Mouse (Mus musculus) heart, embryonic 14.5 days (tissue): ENCODE results near the gene Mtmr2. TPM values are rescaled to one million over a fixed set of nuclear protein-coding genes. Genes with fewer than 3 reads are reported as not detected.
"Not testable (repeated sequence)": the region's sequence is repeated elsewhere in the genome, so short reads cannot be mapped to it uniquely, and the experiment has no call there.

ENCODE experiments used
- ATAC-seq: fragments of 200-750 bp; cut with Nextera tagmentation; 2 replicates; pipeline ENCODE4 v1.8.0; 2017; ENCODE audit warnings: low read depth, moderate TSS enrichment; ENCODE audit not compliant: insufficient number of reproducible peaks, insufficient read depth, low FRiP score
- H3K27ac ChIP-seq, 2 experiments: fragments of 200-500 bp in 1 of 2; fragments of 300-500 bp in 1 of 2; sonication (generic) in 1 of 2; replicated peaks in 1 of 2; 2 replicates each; pipeline ENCODE4 v1.5.1; 2012 to 2014; ENCODE audit warnings: low read depth in 2 of 2, low read length in 2 of 2, control low read depth in 1 of 2, mild to moderate bottlenecking in 1 of 2, mixed read lengths in 1 of 2; ENCODE audit not compliant: control insufficient read depth in 1 of 2, insufficient read depth in 1 of 2
- H3K27me3 ChIP-seq: fragments of 300-500 bp; sonication (generic); 2 replicates; pipeline ENCODE4 v1.6.1; 2014; ENCODE audit warnings: mild to moderate bottlenecking, low read length, control low read depth; ENCODE audit not compliant: control insufficient read depth, insufficient read depth
- H3K36me3 ChIP-seq: fragments of 300-500 bp; sonication (generic); 2 replicates; pipeline ENCODE4 v1.6.1; 2014; ENCODE audit warnings: mild to moderate bottlenecking, control low read depth, low read length, mixed read lengths; ENCODE audit not compliant: control insufficient read depth, insufficient read depth
- H3K4me1 ChIP-seq, 2 experiments: fragments of 200-500 bp in 1 of 2; fragments of 300-500 bp in 1 of 2; sonication (generic) in 1 of 2; 2 replicates each; pipeline ENCODE4 v1.6.1; 2012 to 2014; ENCODE audit warnings: low read length in 2 of 2, control low read depth in 1 of 2, mixed read lengths in 1 of 2; ENCODE audit not compliant: control insufficient read depth in 2 of 2, insufficient read depth in 2 of 2
- H3K4me2 ChIP-seq: fragments of 300-500 bp; sonication (generic); 2 replicates; pipeline ENCODE4 v1.6.1; 2014; ENCODE audit warnings: mild to moderate bottlenecking, low read length
- H3K4me3 ChIP-seq, 2 experiments: fragments of 200-500 bp in 1 of 2; fragments of 300-500 bp in 1 of 2; sonication (generic) in 1 of 2; 2 replicates each; pipeline ENCODE4 v1.5.1; 2012 to 2014; ENCODE audit warnings: low read length in 2 of 2, mild to moderate bottlenecking in 2 of 2, control low read depth in 1 of 2, low read depth in 1 of 2, moderate library complexity in 1 of 2; ENCODE audit not compliant: control insufficient read depth in 1 of 2, insufficient read depth in 1 of 2
- H3K9ac ChIP-seq: fragments of 300-500 bp; sonication (generic); 2 replicates; pipeline ENCODE4 v1.6.1; 2014; ENCODE audit warnings: mild to moderate bottlenecking, low read length
- H3K9me3 ChIP-seq: fragments of 300-500 bp; sonication (generic); 2 replicates; pipeline ENCODE4 v1.6.1; 2016; ENCODE audit warnings: low read length, control low read depth; ENCODE audit not compliant: control insufficient read depth
- WGBS: fragments of 180-500 bp; shearing (Covaris S2); extraction: QIAGEN DNeasy Blood & Tissue Kit; methylation state at CpG from one replicate; pipeline ENCODE4 v1.1.7; 2014; 5-methylcytosine and 5-hydroxymethylcytosine counted together
- polyA plus RNA-seq: library from polyadenylated mRNA; unstranded; fragments of >200 nt; fragmentation: Nextera tagmentation; extraction: Ambion mirVana; gene quantifications from 2 replicates; pipeline ENCODE4 v1.2.1, GENCODE M21; 2014

Gene Mtmr2
- polyA plus RNA-seq, 1 experiment from 2014 or later: 48.2 TPM

GRCm38 (mm10) chr9:13709436-13709835, 38.8 kb upstream of the Mtmr2 start:
- Histone ChIP-seq H3K4me2 (no peak overlapping the region), H3K4me1 (no peaks in the 10 kb centered on the region; a peak in 1 of 4 replicates), H3K36me3 (peaks cover 20% of the 10 kb centered on the region), H3K27ac (no peak overlapping the region), H3K9ac (no peak overlapping the region), H3K4me3 (no peak overlapping the region), H3K9me3 (no peaks in the 10 kb centered on the region), H3K27me3 (no peaks in the 10 kb centered on the region)
- no peak for ATAC-seq
- 83% methylated on average over 5 of the region's 5 CpGs for WGBS

GRCm38 (mm10) chr9:13715891-13716290, 32.3 kb upstream of the Mtmr2 start:
- H3K27ac ChIP-seq, ATAC-seq, H3K9ac ChIP-seq, H3K36me3 ChIP-seq, H3K27me3 ChIP-seq, H3K4me3 ChIP-seq, H3K9me3 ChIP-seq, H3K4me1 ChIP-seq: not testable (repeated sequence)
- peak overlapping the region; percentile 44; the same call in 1 of the 2 replicates for H3K4me2 ChIP-seq
- WGBS: 67% methylated on average over 2 of the region's 2 CpGs

DNA sequence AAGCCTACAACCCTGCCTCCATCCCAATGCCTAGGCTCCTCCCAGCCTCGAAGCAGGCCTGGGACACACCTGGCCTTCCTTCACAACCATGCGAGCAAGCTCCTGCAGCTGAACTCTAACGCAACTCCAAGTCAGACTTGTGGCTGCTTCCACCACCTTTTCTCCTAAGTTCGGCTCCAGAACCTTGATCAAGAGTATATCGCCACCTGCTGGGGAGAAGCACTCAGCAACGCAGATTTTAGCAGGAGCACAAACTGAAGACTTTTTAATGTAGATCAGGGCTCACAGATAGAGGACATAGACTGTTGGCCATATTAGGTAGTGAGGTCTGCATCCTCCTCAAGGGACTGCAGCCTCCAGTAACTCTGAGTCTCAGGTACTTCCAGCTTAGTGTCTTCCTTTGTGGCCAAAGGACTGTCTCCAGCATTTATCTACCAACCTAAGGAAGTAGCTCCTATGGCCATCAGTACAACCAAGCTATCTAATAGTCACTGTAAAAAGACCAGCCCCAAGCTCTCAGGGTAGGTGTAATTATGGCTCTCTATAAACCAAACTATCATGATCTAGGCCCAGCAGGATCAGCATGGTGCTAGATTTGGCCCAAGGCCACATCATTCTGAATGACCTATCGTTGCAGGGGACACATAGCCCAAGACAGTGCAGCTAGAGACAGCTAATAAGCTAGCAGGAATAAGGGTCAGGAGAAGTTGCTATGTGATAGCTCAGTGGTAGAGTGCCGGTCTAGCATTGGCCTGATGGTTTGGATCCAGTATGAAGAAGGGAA, 31.7 kb upstream of the Mtmr2 start:
- Histone ChIP-seq H3K27me3 (no peaks in the 10 kb centered on the region), H3K27ac (no peak overlapping the region), H3K9me3 (no peaks in the 10 kb centered on the region), H3K4me1 (peaks cover 4 to 5% of the 10 kb centered on the region in 2 experiments; a peak in 3 of 4 replicates), H3K4me2 (peak overlapping the region; percentile 44; the same call in 1 of the 2 replicates), H3K9ac (no peak overlapping the region; the same call in 1 of the 2 replicates), H3K36me3 (no peaks in the 10 kb centered on the region), H3K4me3 (no peak overlapping the region)
- WGBS: 24% methylated on average over 8 of the region's 8 CpGs
- ATAC-seq: no peak

GRCm38 (mm10) chr9:13748798-13749674, 826 bp downstream of the Mtmr2 start:
- Histone ChIP-seq H3K4me1 (peaks cover 0 to 5% of the 10 kb centered on the region in 2 experiments; a peak in 1 of 4 replicates), H3K27me3 (no peaks in the 10 kb centered on the region), H3K27ac (peak overlapping the region; percentile 89 to 96), H3K9ac (peak overlapping the region; percentile 95), H3K4me2 (peak overlapping the region; percentile 66), H3K36me3 (no peaks in the 10 kb centered on the region), H3K9me3 (no peaks in the 10 kb centered on the region), H3K4me3 (peak overlapping the region; percentile 86 to 97)
- ATAC-seq: peak; percentile 98
- under 1% methylated on average over 59 of the region's 60 CpGs for WGBS

DNA sequence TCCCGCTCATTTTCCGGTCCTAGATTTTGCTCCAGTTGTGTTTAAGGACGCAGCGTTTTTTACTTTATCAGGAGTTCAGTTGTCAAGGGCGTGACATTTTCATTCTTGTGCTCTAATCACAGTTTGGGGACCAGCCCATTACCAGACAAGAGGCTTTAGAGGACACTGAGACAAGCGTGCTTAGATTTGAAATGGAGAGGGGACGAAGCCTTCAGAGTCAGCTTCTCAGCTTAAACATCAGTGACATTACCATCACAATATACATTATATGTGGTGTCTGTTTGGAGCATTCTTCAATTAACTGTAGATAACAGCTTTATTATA, 1.4 kb downstream of the Mtmr2 start:
- H3K27me3 ChIP-seq: no peaks in the 10 kb centered on the region
- WGBS: 2% methylated on average over 7 of the region's 7 CpGs
- no peak for ATAC-seq
- no peaks in the 10 kb centered on the region for H3K36me3 ChIP-seq
- peaks cover 0 to 5% of the 10 kb centered on the region in 2 experiments; a peak in 1 of 4 replicates for H3K4me1 ChIP-seq
- H3K9me3 ChIP-seq: no peaks in the 10 kb centered on the region
- H3K9ac ChIP-seq: peak overlapping the region; percentile 95
- peak overlapping the region; percentile 66 for H3K4me2 ChIP-seq
- peak overlapping the region; percentile 89 to 96 for H3K27ac ChIP-seq
- peak overlapping the region; percentile 86 to 97 for H3K4me3 ChIP-seq

GRCm38 (mm10) chr9:13752543-13752942, 4.3 kb downstream of the Mtmr2 start:
- 75% methylated on average over 4 of the region's 4 CpGs for WGBS
- H3K9ac ChIP-seq: no peak overlapping the region
- H3K27me3 ChIP-seq: no peaks in the 10 kb centered on the region
- ATAC-seq: no peak
- H3K4me1 ChIP-seq: peaks cover 0 to 5% of the 10 kb centered on the region in 2 experiments; a peak in 1 of 4 replicates
- H3K4me2 ChIP-seq: no peak overlapping the region
- H3K9me3 ChIP-seq: no peaks in the 10 kb centered on the region
- no peak overlapping the region for H3K4me3 ChIP-seq
- H3K36me3 ChIP-seq: no peaks in the 10 kb centered on the region
- no peak overlapping the region for H3K27ac ChIP-seq

- Histone ChIP-seq H3K9me3 (peaks cover 6% of the 10 kb centered on the region; the same call in 1 of the 2 replicates), H3K36me3 (peaks cover 11% of the 10 kb centered on the region; the same call in 1 of the 2 replicates), H3K4me1 (0 out of 4 replicates have a peak, but pooled peaks cover 0 to 3% of the 10 kb centered on the region in 2 experiments), H3K27ac (no peak overlapping the region), H3K9ac (no peak overlapping the region), H3K4me3 (no peak overlapping the region), H3K4me2 (no peak overlapping the region), H3K27me3 (no peaks in the 10 kb centered on the region)
- no peak for ATAC-seq
- 81% methylated on average over 3 of the region's 3 CpGs for WGBS
Observed at GRCm38 (mm10) chr9:13760430-13760829, 12.2 kb downstream of the Mtmr2 start.
